In genomic region chr9:40438731-40439526, GRCm38 (mm10) we compare ENCODE assay signal across 11 mouse cellular contexts.
DNase-seq lines count a peak whose midpoint lies in the region; ATAC-seq and TF ChIP-seq lines count a peak whose summit lies in the region.
"Had no signal": no experiment of that assay in that cellular context is flagged by ENCODE, and none has a peak within 500 bp of the region (broad histone marks: within the 10 kb centered on the region; RNA-seq: fewer than 3 reads in every experiment).

No protein-coding gene starts in this region.

- no peak overlapping the region for H3K4me3 ChIP-seq in heart, postnatal 0 days (ENCODE audit: low read depth, low read length)
- no peak overlapping the region for H3K4me3 ChIP-seq in embryonic facial prominence, embryonic 11.5 days (ENCODE audit: low read depth, low read length)
- no peak overlapping the region for H3K4me3 ChIP-seq in hindbrain, embryonic 14.5 days (replicated peaks; ENCODE audit: low read length)
- H3K4me3 ChIP-seq in neural tube, embryonic 14.5 days (ENCODE audit: low read depth, low read length) = no peak overlapping the region
- H3K4me3 ChIP-seq in gastrocnemius, adult 2 months = no peak overlapping the region

- peaks cover 10% of the 10 kb centered on the region for H3K4me1 ChIP-seq in heart, postnatal 0 days (ENCODE audit: control insufficient read depth, insufficient read depth)
- no peaks in the 10 kb centered on the region for H3K4me1 ChIP-seq in embryonic facial prominence, embryonic 11.5 days (ENCODE audit: control insufficient read depth, insufficient read depth, low read length)
- H3K4me1 ChIP-seq in hindbrain, embryonic 14.5 days (replicated peaks; ENCODE audit: control insufficient read depth, insufficient read depth, low read length) = peaks cover 11% of the 10 kb centered on the region
- H3K4me1 ChIP-seq in neural tube, embryonic 14.5 days (ENCODE audit: control insufficient read depth, insufficient read depth, low read length) = no peaks in the 10 kb centered on the region

- TF ChIP-seq CTCF in heart, postnatal 0 days (IDR thresholded peaks at IDR 0.05; ENCODE audit: low read depth) = no peak
- no peak for TF ChIP-seq CTCF in gastrocnemius, adult 2 months (IDR thresholded peaks at IDR 0.05)

- H3K4me2 ChIP-seq in heart, postnatal 0 days (ENCODE audit: low read depth, low read length) = no peak overlapping the region
- H3K4me2 ChIP-seq in embryonic facial prominence, embryonic 11.5 days (ENCODE audit: low read depth, low read length) = no peak overlapping the region
- H3K4me2 ChIP-seq in hindbrain, embryonic 14.5 days (replicated peaks) = no peak overlapping the region
- H3K4me2 ChIP-seq in neural tube, embryonic 14.5 days (ENCODE audit: low read depth, low read length) = no peak overlapping the region

- 57% methylated on average over 12 of the region's 12 CpGs for WGBS in heart, postnatal 0 days
- WGBS in embryonic facial prominence, embryonic 11.5 days = 38% methylated on average over 12 of the region's 12 CpGs
- WGBS in hindbrain, embryonic 14.5 days = 39% methylated on average over 12 of the region's 12 CpGs
- 46% methylated on average over 12 of the region's 12 CpGs for whole genome bisulfite sequencing in neural tube, embryonic 14.5 days

- H3K27me3 ChIP-seq in heart, postnatal 0 days (ENCODE audit: control insufficient read depth, insufficient read depth, low read length) = no peaks in the 10 kb centered on the region
- H3K27me3 ChIP-seq in embryonic facial prominence, embryonic 11.5 days (ENCODE audit: control insufficient read depth, insufficient read depth, low read length) = no peaks in the 10 kb centered on the region
- no peaks in the 10 kb centered on the region for H3K27me3 ChIP-seq in hindbrain, embryonic 14.5 days (ENCODE audit: control insufficient read depth, insufficient read depth, low read length)
- no peaks in the 10 kb centered on the region for H3K27me3 ChIP-seq in neural tube, embryonic 14.5 days (ENCODE audit: control insufficient read depth, insufficient read depth, low read length)

- intact Hi-C loops in heart, postnatal 14 days (cut with DNase I) = no loop called here
- intact Hi-C loops in gastrocnemius, adult 2 months (cut with DNase I) = no loop called here

- DNase-seq in heart, postnatal 0 days (ENCODE audit: low spot score) = no peak
- DNase-seq in heart, postnatal 14 days = no peak
- DNase-seq in embryonic facial prominence, embryonic 11.5 days (ENCODE audit: low spot score) = peak; percentile 64
- DNase-seq in hindbrain, embryonic 14.5 days (ENCODE audit: low spot score) = peak; percentile 61
- no peak for DNase-seq in cerebellum, postnatal 25 days
- DNase-seq in c-Kit-positive CD71-positive TER-119-positive erythroid progenitor cells, embryonic 14.5 days (ENCODE audit: low spot score) = no peak
- DNase-seq in gastrocnemius, adult 2 months = no peak
- DNase-seq: liver; right cerebral cortex, adult 18-20 months had no signal

- no peak for ATAC-seq in heart, postnatal 0 days (ENCODE audit: insufficient read depth, low read depth)
- ATAC-seq in embryonic facial prominence, embryonic 11.5 days (replicated peaks; ENCODE audit: insufficient number of reproducible peaks, low FRiP score, low TSS enrichment, low read depth) = 0 out of 2 replicates have a peak, but pooled peaks have one; percentile 32
- no peak; the same call in 1 of the 2 replicates for ATAC-seq in hindbrain, embryonic 14.5 days (ENCODE audit: low FRiP score)
- ATAC-seq in neural tube, embryonic 14.5 days (ENCODE audit: low read depth) = peak; percentile 24; the same call in 1 of the 2 replicates

- H3K9ac ChIP-seq in heart, postnatal 0 days (replicated peaks; ENCODE audit: low read depth, low read length) = no peak overlapping the region
- H3K9ac ChIP-seq in embryonic facial prominence, embryonic 11.5 days (replicated peaks; ENCODE audit: low read length) = no peak overlapping the region
- no peak overlapping the region; the same call in 1 of the 2 replicates for H3K9ac ChIP-seq in hindbrain, embryonic 14.5 days
- H3K9ac ChIP-seq in neural tube, embryonic 14.5 days (replicated peaks; ENCODE audit: low read depth, low read length) = no peak overlapping the region

- H3K36me3 ChIP-seq in heart, postnatal 0 days (replicated peaks; ENCODE audit: control insufficient read depth, insufficient read depth, low read length) = no peaks in the 10 kb centered on the region; the same call in 1 of the 2 replicates
- H3K36me3 ChIP-seq in embryonic facial prominence, embryonic 11.5 days (replicated peaks; ENCODE audit: control insufficient read depth, insufficient read depth, low read depth, low read length) = no peaks in the 10 kb centered on the region
- H3K36me3 ChIP-seq in hindbrain, embryonic 14.5 days (replicated peaks; ENCODE audit: control insufficient read depth, insufficient read depth) = no peaks in the 10 kb centered on the region
- no peaks in the 10 kb centered on the region for H3K36me3 ChIP-seq in neural tube, embryonic 14.5 days (ENCODE audit: control insufficient read depth, insufficient read depth, low read length)

- no peaks in the 10 kb centered on the region for H3K9me3 ChIP-seq in heart, postnatal 0 days (replicated peaks; ENCODE audit: control insufficient read depth, low read length)
- H3K9me3 ChIP-seq in embryonic facial prominence, embryonic 11.5 days (replicated peaks; ENCODE audit: control insufficient read depth, low read length) = no peaks in the 10 kb centered on the region
- H3K9me3 ChIP-seq in hindbrain, embryonic 14.5 days (ENCODE audit: control insufficient read depth, low read length) = no peaks in the 10 kb centered on the region
- no peaks in the 10 kb centered on the region for H3K9me3 ChIP-seq in neural tube, embryonic 14.5 days (ENCODE audit: control insufficient read depth, low read length)

- TF ChIP-seq EP300 in heart, postnatal 0 days (IDR thresholded peaks at IDR 0.05; ENCODE audit: low read depth) = no peak

- peak overlapping the region; percentile 3; the same call in 1 of the 2 replicates for H3K27ac ChIP-seq in heart, postnatal 0 days (ENCODE audit: low read depth)
- H3K27ac ChIP-seq in embryonic facial prominence, embryonic 11.5 days (replicated peaks; ENCODE audit: low read depth, low read length) = no peak overlapping the region
- peak overlapping the region; percentile 63 for H3K27ac ChIP-seq in hindbrain, embryonic 14.5 days
- H3K27ac ChIP-seq in neural tube, embryonic 14.5 days (ENCODE audit: low read depth, low read length) = no peak overlapping the region
- H3K27ac ChIP-seq in gastrocnemius, adult 2 months = no peak overlapping the region
- H3K27ac ChIP-seq: kidney, postnatal 0 days had no signal

Comparison
In these comparisons a context has a peak if more than half of its experiments do, and no peak if none do; other contexts are left out.
1. ATAC-seq: peak in embryonic facial prominence, embryonic 11.5 days (single experiment) and neural tube, embryonic 14.5 days (single experiment); none in heart, postnatal 0 days (single experiment) and hindbrain, embryonic 14.5 days (single experiment).
2. DNase-seq: peak in embryonic facial prominence, embryonic 11.5 days (single experiment) and hindbrain, embryonic 14.5 days (single experiment); none in heart, postnatal 0 days (single experiment), heart, postnatal 14 days (0 of 2), cerebellum, postnatal 25 days (0 of 2), c-Kit-positive CD71-positive TER-119-positive erythroid progenitor cells, embryonic 14.5 days (single experiment) and gastrocnemius, adult 2 months (single experiment).
3. H3K27ac ChIP-seq: peak in heart, postnatal 0 days (single experiment) and hindbrain, embryonic 14.5 days (single experiment); none in embryonic facial prominence, embryonic 11.5 days (single experiment), neural tube, embryonic 14.5 days (single experiment) and gastrocnemius, adult 2 months (single experiment).